Mouse (Mus musculus) heart, postnatal 0 days (tissue): ENCODE measurements at regions not wholly inside any gene's neighbourhood (a gene's known extent, or its start where the extent isn't known, plus 50 kb on each side); places are given as distances from the start of the nearest gene placed in this dataset.

Experiments used
- ATAC-seq: fragments of 200-750 bp; cut with Nextera tagmentation; 2 replicates; pipeline ENCODE4 v1.8.0; 2017; ENCODE audit warnings: low read depth, moderate number of reproducible peaks, moderate library complexity; ENCODE audit not compliant: insufficient read depth
- DNase-seq: peaks from one replicate; pipeline ENCODE4 v3.0.0-alpha.2; 2016; ENCODE audit warnings: low spot score
- H3K27ac ChIP-seq: fragments of 300-500 bp; sonication (generic); 2 replicates; pipeline ENCODE4 v1.5.1; 2014; ENCODE audit warnings: low read depth, mild to moderate bottlenecking
- H3K27me3 ChIP-seq: fragments of 300-500 bp; sonication (generic); 2 replicates; pipeline ENCODE4 v1.6.1; 2014; ENCODE audit warnings: low read length, mixed read lengths; ENCODE audit not compliant: control insufficient read depth, insufficient read depth
- H3K36me3 ChIP-seq: fragments of 300-500 bp; sonication (generic); replicated peaks from 2 replicates; pipeline ENCODE4 v1.6.1; 2014; ENCODE audit warnings: low read length, mixed read lengths; ENCODE audit not compliant: control insufficient read depth, insufficient read depth
- H3K4me1 ChIP-seq: fragments of 300-500 bp; sonication (generic); 2 replicates; pipeline ENCODE4 v1.6.1; 2014; ENCODE audit warnings: antibody characterized with exemption; ENCODE audit not compliant: control insufficient read depth, insufficient read depth
- H3K4me2 ChIP-seq: fragments of 300-500 bp; sonication (generic); 2 replicates; pipeline ENCODE4 v1.6.1; 2014; ENCODE audit warnings: low read depth, mild to moderate bottlenecking, low read length, moderate library complexity
- H3K4me3 ChIP-seq: fragments of 300-500 bp; sonication (generic); 2 replicates; pipeline ENCODE4 v1.5.1; 2014; ENCODE audit warnings: low read depth, low read length
- H3K9ac ChIP-seq: fragments of 300-500 bp; sonication (generic); replicated peaks from 2 replicates; pipeline ENCODE4 v1.6.1; 2014; ENCODE audit warnings: low read depth, low read length, mixed read lengths
- H3K9me3 ChIP-seq: fragments of 300-500 bp; sonication (generic); replicated peaks from 2 replicates; pipeline ENCODE4 v1.6.1; 2016; ENCODE audit warnings: low read length; ENCODE audit not compliant: control insufficient read depth
- CTCF ChIP-seq: IDR thresholded peaks from 2 replicates; pipeline ENCODE4 v1.5.1; 2016; ENCODE audit warnings: antibody characterized with exemption, control low read depth, low read depth
- EP300 ChIP-seq: IDR thresholded peaks from 2 replicates; pipeline ENCODE4 v1.6.1; 2016; ENCODE audit warnings: antibody characterized with exemption, low read depth
- WGBS: fragments of 180-500 bp; shearing (Covaris S2); extraction: QIAGEN DNeasy Blood & Tissue Kit; methylation state at CpG from one replicate; pipeline ENCODE4 v1.1.7; 2014; 5-methylcytosine and 5-hydroxymethylcytosine counted together

GRCm38 (mm10) chr13:51980344-51980743 lies 133.9 kb downstream of the Gadd45g start:
- 29% methylated on average over 1 of the region's 1 CpGs for WGBS
- H3K36me3 ChIP-seq, result no peaks in the 10 kb centered on the region
- H3K27me3 ChIP-seq, result no peaks in the 10 kb centered on the region
- no peak overlapping the region for H3K27ac ChIP-seq
- TF ChIP-seq CTCF (no peak), EP300 (no peak)
- peaks cover 24% of the 10 kb centered on the region for H3K4me1 ChIP-seq
- H3K9me3 ChIP-seq, result no peaks in the 10 kb centered on the region
- no peak for DNase-seq
- no peak overlapping the region for H3K4me3 ChIP-seq
- no peak overlapping the region for H3K4me2 ChIP-seq
- ATAC-seq, result no peak
- no peak overlapping the region for H3K9ac ChIP-seq

GRCm38 (mm10) chr13:51983002-51983401 lies 136.5 kb downstream of the Gadd45g start:
- Histone ChIP-seq H3K4me3 (no peak overlapping the region), H3K4me1 (peaks cover 6% of the 10 kb centered on the region; the same call in 1 of the 2 replicates), H3K27ac (no peak overlapping the region), H3K36me3 (no peaks in the 10 kb centered on the region), H3K27me3 (no peaks in the 10 kb centered on the region), H3K9me3 (no peaks in the 10 kb centered on the region), H3K4me2 (no peak overlapping the region), H3K9ac (no peak overlapping the region)
- TF ChIP-seq CTCF, result no peak
- no peak for TF ChIP-seq EP300
- ATAC-seq (no peak), DNase-seq (no peak)
- WGBS, result 74% methylated on average over 8 of the region's 8 CpGs

GRCm38 (mm10) chr13:51983575-51983974 lies 137.1 kb downstream of the Gadd45g start:
- H3K27ac ChIP-seq, result no peak overlapping the region
- TF ChIP-seq CTCF (no peak), EP300 (no peak)
- no peaks in the 10 kb centered on the region for H3K36me3 ChIP-seq
- no peak overlapping the region for H3K9ac ChIP-seq
- WGBS, result 80% methylated on average over 5 of the region's 5 CpGs
- H3K4me1 ChIP-seq, result peaks cover 6% of the 10 kb centered on the region; the same call in 1 of the 2 replicates
- no peak overlapping the region for H3K4me3 ChIP-seq
- H3K9me3 ChIP-seq, result no peaks in the 10 kb centered on the region
- H3K27me3 ChIP-seq, result no peaks in the 10 kb centered on the region
- H3K4me2 ChIP-seq, result no peak overlapping the region
- DNase-seq, result no peak
- no peak for ATAC-seq

- Histone ChIP-seq H3K4me3 (no peak overlapping the region), H3K27me3 (no peaks in the 10 kb centered on the region), H3K36me3 (no peaks in the 10 kb centered on the region), H3K27ac (no peak overlapping the region), H3K4me1 (peaks cover 3% of the 10 kb centered on the region; the same call in 1 of the 2 replicates), H3K9ac (no peak overlapping the region), H3K4me2 (no peak overlapping the region), H3K9me3 (no peaks in the 10 kb centered on the region)
- TF ChIP-seq CTCF, result no peak
- no peak for TF ChIP-seq EP300
- WGBS, result 57% methylated on average over 4 of the region's 4 CpGs
- no peak for ATAC-seq
- DNase-seq, result no peak
These were observed 144.9 kb downstream of the Gadd45g start for GRCm38 (mm10) chr13:51991339-51991738.

- 37% methylated on average over 6 of the region's 6 CpGs for WGBS
These were observed 146.4 kb downstream of the Gadd45g start for GRCm38 (mm10) chr13:51992878-51993277.

GRCm38 (mm10) chr13:51996163-51996562 lies 149.7 kb downstream of the Gadd45g start:
- ATAC-seq (no peak), DNase-seq (no peak)
- Histone ChIP-seq H3K27me3 (no peaks in the 10 kb centered on the region), H3K9ac (no peak overlapping the region), H3K4me2 (no peak overlapping the region), H3K4me3 (no peak overlapping the region), H3K27ac (no peak overlapping the region), H3K9me3 (no peaks in the 10 kb centered on the region), H3K4me1 (peaks cover 6% of the 10 kb centered on the region; the same call in 1 of the 2 replicates), H3K36me3 (no peaks in the 10 kb centered on the region)
- TF ChIP-seq EP300 (no peak), CTCF (no peak)
- 61% methylated on average over 4 of the region's 4 CpGs for WGBS

More at GRCm38 (mm10) chr13:51992878-51993277, 146.4 kb downstream of the Gadd45g start:
- TF ChIP-seq CTCF, result no peak
- no peak for TF ChIP-seq EP300
- no peak for ATAC-seq
- DNase-seq, result no peak
- H3K9ac ChIP-seq, result no peak overlapping the region
- no peak overlapping the region for H3K4me3 ChIP-seq
- peaks cover 3% of the 10 kb centered on the region; the same call in 1 of the 2 replicates for H3K4me1 ChIP-seq
- no peak overlapping the region for H3K4me2 ChIP-seq
- H3K36me3 ChIP-seq, result no peaks in the 10 kb centered on the region
- H3K9me3 ChIP-seq, result no peaks in the 10 kb centered on the region
- no peaks in the 10 kb centered on the region for H3K27me3 ChIP-seq
- H3K27ac ChIP-seq, result no peak overlapping the region
